Mouse (Mus musculus) midbrain, embryonic 11.5 days (tissue): Measurements from ENCODE around the gene Itga6. TPM values are rescaled to one million over a fixed set of nuclear protein-coding genes. Genes with fewer than 3 reads are reported as not detected.

Experiments used
- ATAC-seq: fragments of 200-750 bp; cut with Nextera tagmentation; 2 replicates; pipeline ENCODE4 v1.8.0; 2017; ENCODE audit warnings: moderate TSS enrichment, moderate library complexity; ENCODE audit not compliant: low FRiP score
- DNase-seq: peaks from one replicate; pipeline ENCODE4 v3.0.0; 2015; ENCODE audit warnings: low spot score; ENCODE audit errors: missing footprints
- H3K27ac ChIP-seq: fragments of 300-500 bp; sonication (generic); 2 replicates; pipeline ENCODE4 v1.5.1; 2014; ENCODE audit warnings: low read depth, low read length
- H3K27me3 ChIP-seq: fragments of 300-500 bp; sonication (generic); 2 replicates; pipeline ENCODE4 v1.6.1; 2014; ENCODE audit warnings: mild to moderate bottlenecking, low read length, moderate library complexity, mixed read lengths; ENCODE audit not compliant: control insufficient read depth, insufficient read depth
- H3K36me3 ChIP-seq: fragments of 300-500 bp; sonication (generic); 2 replicates; pipeline ENCODE4 v1.6.1; 2014; ENCODE audit warnings: mild to moderate bottlenecking, low read length, moderate library complexity, mixed read lengths; ENCODE audit not compliant: control insufficient read depth, insufficient read depth
- H3K4me1 ChIP-seq: fragments of 300-500 bp; sonication (generic); 2 replicates; pipeline ENCODE4 v1.6.1; 2014; ENCODE audit warnings: low read length; ENCODE audit not compliant: control insufficient read depth, insufficient read depth
- H3K4me2 ChIP-seq: fragments of 300-500 bp; sonication (generic); 2 replicates; pipeline ENCODE4 v1.6.1; 2014; ENCODE audit warnings: mild to moderate bottlenecking, moderate library complexity
- H3K4me3 ChIP-seq: fragments of 300-500 bp; sonication (generic); 2 replicates; pipeline ENCODE4 v1.5.1; 2014; ENCODE audit warnings: low read depth, low read length
- H3K9ac ChIP-seq: fragments of 300-500 bp; sonication (generic); 2 replicates; pipeline ENCODE4 v1.6.1; 2014; ENCODE audit warnings: low read length
- H3K9me3 ChIP-seq: fragments of 300-500 bp; sonication (generic); 2 replicates; pipeline ENCODE4 v1.6.1; 2016; ENCODE audit warnings: low read length; ENCODE audit not compliant: control insufficient read depth
- WGBS: fragments of 180-500 bp; shearing (Covaris S2); extraction: QIAGEN DNeasy Blood & Tissue Kit; methylation state at CpG from one replicate; pipeline ENCODE4 v1.1.7; 2014; 5-methylcytosine and 5-hydroxymethylcytosine counted together
- polyA plus RNA-seq: library from polyadenylated mRNA; unstranded; fragments of >200 nt; fragmentation: Nextera tagmentation; extraction: Ambion mirVana; gene quantifications from 2 replicates; pipeline ENCODE4 v1.2.1, GENCODE M21; 2014

The Itga6 gene
- polyA plus RNA-seq, 1 experiment from 2014 or later = 28.7 TPM

DNA sequence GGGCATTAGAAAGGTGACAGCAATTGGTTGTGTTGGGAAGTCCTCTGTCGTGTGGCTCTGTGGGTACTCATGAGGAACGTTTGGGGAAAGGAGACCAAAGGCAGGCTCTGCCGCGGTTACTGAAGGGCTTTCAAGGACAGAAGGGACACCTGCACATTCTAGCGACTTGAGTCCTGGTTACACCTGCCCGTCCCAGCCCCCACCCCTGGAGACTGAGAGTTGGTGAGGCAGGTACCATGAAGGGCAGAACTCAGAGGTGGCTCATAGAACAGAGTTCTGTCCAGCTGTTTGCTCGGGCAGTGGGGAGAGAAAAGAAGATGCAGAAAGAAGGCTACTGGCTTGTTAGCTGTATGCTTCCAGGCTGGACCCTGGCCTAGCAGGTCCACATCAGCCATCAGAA is 17.1 kb upstream of the Itga6 start:
- no peaks in the 10 kb centered on the region for H3K36me3 ChIP-seq
- no peak overlapping the region for H3K27ac ChIP-seq
- DNase-seq (no peak), ATAC-seq (no peak)
- H3K9me3 ChIP-seq = no peaks in the 10 kb centered on the region
- 87% methylated on average over 7 of the region's 7 CpGs for WGBS
- H3K4me3 ChIP-seq = no peak overlapping the region
- H3K27me3 ChIP-seq = no peaks in the 10 kb centered on the region
- H3K4me2 ChIP-seq = no peak overlapping the region
- H3K4me1 ChIP-seq = no peaks in the 10 kb centered on the region
- no peak overlapping the region for H3K9ac ChIP-seq

DNA sequence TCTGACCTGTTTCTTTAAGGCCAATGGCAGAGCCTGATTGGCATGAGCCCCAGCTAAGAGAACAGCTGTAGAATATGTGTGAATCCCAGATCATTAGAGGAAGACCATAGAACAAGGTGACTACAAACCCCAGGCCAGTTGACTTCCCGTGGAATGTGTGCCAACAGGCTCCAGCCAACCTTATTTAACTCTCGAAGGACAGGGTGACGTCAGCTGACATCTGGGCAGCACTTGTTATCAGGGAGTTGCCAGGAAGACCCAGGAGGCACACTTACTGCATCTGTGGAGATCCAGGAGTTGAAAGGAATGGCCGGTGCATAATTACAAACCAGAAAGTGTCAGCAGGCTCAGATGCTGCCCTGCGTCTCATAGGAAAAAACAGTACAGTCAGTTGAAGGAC is 16.6 kb upstream of the Itga6 start:
- Histone ChIP-seq H3K27ac (no peak overlapping the region), H3K4me2 (no peak overlapping the region), H3K36me3 (no peaks in the 10 kb centered on the region), H3K9me3 (no peaks in the 10 kb centered on the region), H3K4me3 (no peak overlapping the region), H3K4me1 (no peaks in the 10 kb centered on the region), H3K27me3 (no peaks in the 10 kb centered on the region), H3K9ac (no peak overlapping the region)
- ATAC-seq = no peak
- WGBS = 81% methylated on average over 5 of the region's 5 CpGs
- no peak for DNase-seq

DNA sequence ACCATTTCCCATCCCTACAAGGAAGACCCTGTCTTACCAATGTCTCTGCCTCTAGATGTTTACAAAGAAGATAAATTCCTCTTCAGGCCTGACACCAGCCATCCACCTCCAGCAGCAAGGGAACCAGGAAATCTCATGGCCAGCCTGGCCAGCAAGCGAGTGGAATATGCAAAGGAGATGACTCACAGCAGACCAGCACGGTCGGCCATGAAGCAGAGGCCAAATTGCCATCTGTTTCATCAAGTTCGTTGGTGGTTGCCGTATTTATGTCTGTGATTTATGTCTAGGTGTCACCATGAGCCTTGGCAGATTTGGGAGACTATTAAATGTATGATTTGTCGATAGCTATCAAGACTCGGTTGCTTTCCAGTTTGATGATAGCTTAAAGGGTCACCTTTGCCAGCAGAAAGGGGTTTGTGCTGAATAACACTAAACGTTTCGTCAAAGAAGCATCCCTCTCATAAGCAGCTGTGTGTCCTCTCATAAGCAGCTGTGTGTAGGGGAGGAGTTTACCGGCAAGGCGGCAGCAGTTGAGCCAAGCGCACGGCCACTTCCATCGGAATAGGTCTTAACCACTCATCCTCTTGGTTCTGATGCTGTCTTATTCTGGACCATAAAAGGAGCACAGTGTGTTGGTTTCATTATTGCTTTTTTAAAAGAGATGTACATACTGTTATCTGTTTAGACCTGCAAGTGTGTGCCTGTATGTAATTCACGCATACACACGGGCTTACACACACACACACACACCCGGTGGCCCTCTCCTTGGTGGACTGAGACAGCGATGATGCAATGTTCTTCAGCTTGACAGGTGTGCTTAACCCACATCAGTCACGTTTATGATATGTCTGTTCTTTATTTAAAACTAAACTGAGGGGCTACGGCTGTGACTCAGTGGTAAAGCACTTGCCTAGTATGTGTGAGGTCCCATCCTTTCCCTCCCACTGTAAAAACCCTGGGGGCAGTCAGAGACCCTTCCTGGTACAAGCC is 14.5 kb upstream of the Itga6 start:
- H3K4me1 ChIP-seq = no peaks in the 10 kb centered on the region
- DNase-seq (no peak), ATAC-seq (no peak)
- no peak overlapping the region for H3K9ac ChIP-seq
- no peaks in the 10 kb centered on the region for H3K27me3 ChIP-seq
- no peaks in the 10 kb centered on the region for H3K9me3 ChIP-seq
- no peak overlapping the region for H3K27ac ChIP-seq
- H3K4me2 ChIP-seq = no peak overlapping the region
- no peak overlapping the region for H3K4me3 ChIP-seq
- WGBS = 91% methylated on average over 20 of the region's 20 CpGs
- H3K36me3 ChIP-seq = no peaks in the 10 kb centered on the region

DNA sequence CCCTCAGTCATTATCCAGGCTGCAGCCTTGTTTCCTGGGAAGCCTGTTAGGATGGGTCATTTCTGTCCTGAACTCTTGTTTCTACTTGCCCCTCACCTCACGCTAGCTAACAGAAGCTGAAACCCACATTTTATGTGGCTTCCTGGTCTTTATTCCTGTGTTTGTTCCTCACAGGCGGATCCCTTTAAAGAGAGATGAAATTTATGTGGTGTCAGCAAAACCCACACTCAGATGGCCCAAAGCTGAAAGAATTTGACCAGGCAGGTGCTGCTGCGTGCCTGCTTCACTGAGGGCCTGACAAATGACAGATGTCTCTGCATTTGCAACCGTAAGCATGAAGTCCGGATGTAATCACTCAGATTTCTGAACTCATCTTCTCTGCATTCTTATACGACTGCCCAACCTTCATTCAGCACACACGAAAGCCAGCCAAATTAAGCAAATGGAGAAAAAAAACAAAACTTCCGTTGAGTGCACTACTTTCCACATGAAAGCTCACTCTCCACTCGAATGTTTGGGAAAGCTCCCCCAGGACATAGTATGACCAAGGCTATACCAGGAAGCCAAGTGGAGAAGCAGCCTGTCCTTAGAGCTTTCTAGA is 10.5 kb upstream of the Itga6 start:
- no peak overlapping the region for H3K9ac ChIP-seq
- H3K36me3 ChIP-seq = no peaks in the 10 kb centered on the region
- WGBS = 87% methylated on average over 9 of the region's 9 CpGs
- no peak overlapping the region for H3K4me2 ChIP-seq
- DNase-seq = no peak
- peaks cover 4% of the 10 kb centered on the region; the same call in 1 of the 2 replicates for H3K4me1 ChIP-seq
- no peak overlapping the region for H3K27ac ChIP-seq
- no peak for ATAC-seq
- no peaks in the 10 kb centered on the region for H3K9me3 ChIP-seq
- no peak overlapping the region for H3K4me3 ChIP-seq
- no peaks in the 10 kb centered on the region for H3K27me3 ChIP-seq

DNA sequence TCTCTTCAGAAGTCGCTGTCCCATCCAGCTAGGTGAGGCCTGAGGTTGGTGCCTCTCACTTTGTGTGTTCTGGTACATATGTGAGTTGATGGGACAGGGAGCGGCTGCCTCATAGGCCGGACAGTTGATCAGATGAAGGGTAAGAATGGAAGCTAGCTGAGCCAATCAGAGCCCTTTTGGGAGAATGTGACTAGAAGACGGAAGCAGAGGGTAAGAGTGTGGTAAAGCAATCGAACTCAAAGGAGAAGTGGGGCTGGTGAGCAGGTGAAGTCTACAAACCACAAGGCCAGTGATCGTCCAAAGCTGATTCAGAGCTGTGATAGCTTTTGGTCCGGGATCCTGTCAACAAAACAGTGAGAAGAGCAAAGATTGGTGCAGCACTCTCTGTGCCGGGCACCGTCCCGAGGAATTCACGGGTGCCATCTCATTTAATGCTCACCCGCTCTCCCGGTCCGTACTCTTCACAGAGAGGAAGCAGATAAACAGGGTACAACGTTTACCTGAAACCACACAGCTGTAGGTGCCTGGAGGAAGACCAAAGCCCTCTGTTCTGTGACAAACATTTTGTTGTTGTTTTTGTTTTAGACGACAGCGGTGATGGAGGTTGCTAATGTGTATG is 9.8 kb upstream of the Itga6 start:
- no peak for ATAC-seq
- no peak overlapping the region for H3K9ac ChIP-seq
- H3K9me3 ChIP-seq = no peaks in the 10 kb centered on the region
- no peak overlapping the region for H3K4me2 ChIP-seq
- H3K36me3 ChIP-seq = no peaks in the 10 kb centered on the region
- peaks cover 4% of the 10 kb centered on the region; the same call in 1 of the 2 replicates for H3K4me1 ChIP-seq
- no peak overlapping the region for H3K27ac ChIP-seq
- no peak overlapping the region for H3K4me3 ChIP-seq
- DNase-seq = no peak
- WGBS = 92% methylated on average over 17 of the region's 17 CpGs
- H3K27me3 ChIP-seq = no peaks in the 10 kb centered on the region

DNA sequence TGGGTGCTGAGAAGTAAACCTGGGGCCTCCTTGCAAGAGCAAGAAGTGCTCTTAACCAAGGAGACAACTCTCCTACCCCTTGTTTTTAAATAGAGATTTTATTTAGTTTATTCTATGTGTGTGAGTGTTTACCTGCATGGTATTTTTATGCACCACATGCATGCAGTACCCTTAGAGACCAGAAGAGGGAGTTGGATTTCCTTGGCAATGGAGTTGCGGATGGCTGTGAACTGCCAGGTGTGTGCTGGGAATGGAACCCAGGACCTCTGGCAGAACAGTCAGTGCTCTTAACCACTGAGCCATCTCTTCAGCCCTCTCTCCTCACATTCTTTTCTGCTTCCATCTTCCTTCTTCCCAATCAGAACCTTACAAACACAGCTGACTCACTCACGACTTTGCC is 9.2 kb upstream of the Itga6 start:
- no peaks in the 10 kb centered on the region for H3K36me3 ChIP-seq
- ATAC-seq (no peak), DNase-seq (no peak)

DNA sequence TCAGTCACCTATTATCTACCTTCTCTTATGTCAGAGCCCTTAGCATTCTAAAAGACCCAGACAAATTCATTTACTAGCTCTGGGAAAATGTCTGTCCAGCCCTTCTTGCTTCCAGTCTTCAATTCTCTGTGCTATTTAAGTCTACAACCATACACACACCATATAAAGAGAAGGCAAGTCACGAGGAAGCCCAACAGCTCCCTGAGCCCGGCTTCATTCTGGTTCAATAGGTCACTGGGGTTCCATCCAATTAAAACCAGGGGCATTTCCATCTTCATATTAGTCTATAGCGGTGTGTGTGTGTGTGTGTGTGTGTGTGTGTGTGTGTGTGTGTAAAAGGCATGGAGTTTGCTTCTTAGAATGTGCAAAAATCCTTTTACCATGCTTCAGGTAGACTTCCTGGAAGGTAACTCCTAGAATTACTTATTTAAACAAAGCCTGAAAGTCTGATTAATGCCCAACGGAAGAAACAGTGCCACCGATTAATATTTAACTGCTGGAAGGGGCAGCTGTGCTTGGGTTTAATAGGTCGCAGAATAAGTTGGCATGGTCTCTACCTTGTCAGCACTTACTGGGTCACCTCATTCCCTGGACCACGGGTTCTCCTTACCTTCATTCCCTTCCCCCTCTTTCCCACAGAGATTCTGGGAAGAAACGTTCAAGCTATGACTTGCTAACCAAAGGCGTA is 6.1 kb upstream of the Itga6 start:
- no peaks in the 10 kb centered on the region for H3K9me3 ChIP-seq
- DNase-seq (no peak), ATAC-seq (no peak)
- WGBS = 79% methylated on average over 9 of the region's 9 CpGs
- H3K4me1 ChIP-seq = peaks cover 8% of the 10 kb centered on the region
- no peaks in the 10 kb centered on the region for H3K36me3 ChIP-seq
- H3K4me3 ChIP-seq = no peak overlapping the region
- no peak overlapping the region for H3K4me2 ChIP-seq
- no peaks in the 10 kb centered on the region for H3K27me3 ChIP-seq
- H3K9ac ChIP-seq = no peak overlapping the region
- no peak overlapping the region for H3K27ac ChIP-seq

More for the DNA sequence above, 9.2 kb upstream of the Itga6 start:
- 95% methylated on average over 2 of the region's 2 CpGs for WGBS
- Histone ChIP-seq H3K4me2 (no peak overlapping the region), H3K27ac (no peak overlapping the region), H3K27me3 (no peaks in the 10 kb centered on the region), H3K9me3 (no peaks in the 10 kb centered on the region), H3K9ac (no peak overlapping the region), H3K4me1 (peaks cover 4% of the 10 kb centered on the region; the same call in 1 of the 2 replicates), H3K4me3 (no peak overlapping the region)

DNA sequence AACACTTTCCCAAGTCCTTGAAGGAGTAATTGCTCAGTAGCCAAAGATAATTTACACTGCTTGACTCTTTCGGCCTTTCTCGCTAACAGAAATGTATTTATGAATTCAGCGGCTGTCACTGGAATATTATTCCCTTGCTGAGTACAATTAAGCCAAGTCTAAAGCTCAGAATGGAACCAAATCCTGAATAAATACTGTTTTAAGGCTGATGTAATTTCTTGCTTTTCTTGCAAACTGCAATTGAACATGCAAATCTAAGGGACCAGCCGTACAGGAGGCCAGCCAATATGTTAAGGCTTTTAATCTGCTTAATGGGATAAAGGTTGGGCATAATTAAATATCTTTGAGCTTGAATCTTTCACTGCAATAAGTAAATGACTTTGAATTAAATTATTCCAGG is 2.9 kb upstream of the Itga6 start:
- no peak for DNase-seq
- Histone ChIP-seq H3K4me3 (no peak overlapping the region), H3K27me3 (no peaks in the 10 kb centered on the region; the same call in 1 of the 2 replicates), H3K27ac (no peak overlapping the region), H3K36me3 (no peaks in the 10 kb centered on the region), H3K9me3 (no peaks in the 10 kb centered on the region), H3K4me2 (no peak overlapping the region), H3K9ac (no peak overlapping the region), H3K4me1 (peaks cover 24% of the 10 kb centered on the region)
- ATAC-seq = no peak
- 78% methylated on average over 4 of the region's 4 CpGs for WGBS
